ENCODE assay signal across 8 mouse cellular contexts in the genomic region with DNA sequence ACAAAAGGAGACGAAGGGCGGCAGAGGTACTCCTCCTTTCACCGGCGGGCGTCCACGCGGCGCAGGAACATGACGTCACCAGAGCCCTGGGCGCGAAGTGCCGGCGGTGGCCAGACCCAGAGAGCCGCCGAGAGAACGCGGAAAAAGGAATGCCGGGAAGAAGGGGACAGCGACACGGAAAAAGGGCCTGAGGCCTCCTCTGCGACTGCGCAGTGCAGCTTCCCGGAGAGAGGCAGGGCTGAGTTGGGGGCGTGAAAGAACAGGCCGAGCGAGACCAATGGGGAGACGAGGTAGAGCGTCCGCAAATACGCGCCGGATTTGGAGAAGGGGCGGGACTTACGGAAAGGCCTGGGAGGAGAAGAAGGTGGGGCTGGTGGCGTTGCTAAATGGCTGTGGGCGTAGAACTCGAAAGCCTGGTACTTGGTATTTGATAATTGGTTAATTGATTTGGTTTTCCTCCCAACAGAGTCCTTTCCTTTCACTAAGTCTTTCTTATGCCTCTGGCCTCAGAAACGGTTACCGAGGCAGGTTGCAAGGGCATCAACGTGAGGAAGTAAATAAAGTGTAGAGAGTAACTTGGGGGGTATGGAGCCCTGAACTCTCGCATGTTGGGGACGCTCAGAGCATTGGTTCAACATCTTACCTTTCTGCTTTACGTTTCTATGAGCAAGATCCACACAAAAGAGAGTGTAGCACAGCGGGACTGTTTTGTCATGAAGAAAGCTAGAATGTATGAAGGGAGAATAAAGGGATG. TPM values are rescaled to one million over a fixed set of nuclear protein-coding genes. Genes with fewer than 3 reads are reported as not detected.
DNase-seq lines count a peak whose midpoint lies in the region; ATAC-seq and TF ChIP-seq lines count a peak whose summit lies in the region.

Gene Mmgt1, minus strand, starts transcription at position 183 of the 754 bp plus-strand sequence.

- H3K9ac ChIP-seq in CH12.LX (ENCODE audit: insufficient read depth, low read depth), result peak within 1 kb of the TSS; percentile 87
- peak within 1 kb of the TSS; percentile 83 for H3K9ac ChIP-seq in forebrain, embryonic 11.5 days (ENCODE audit: low read length)
- H3K9ac ChIP-seq in heart, embryonic 16.5 days (ENCODE audit: low read length), result peak within 1 kb of the TSS; percentile 86
- peak within 1 kb of the TSS; percentile 80 for H3K9ac ChIP-seq in liver, embryonic 15.5 days
- peak within 1 kb of the TSS; percentile 67 for H3K9ac ChIP-seq in neural tube, embryonic 12.5 days

- TF ChIP-seq RAD21 in CH12.LX (IDR thresholded peaks at IDR 0.05; ENCODE audit: low read depth, low read length), result no peak

- peak within 1 kb of the TSS; percentile 74 for H3K4me2 ChIP-seq in CH12.LX (ENCODE audit: insufficient read depth, low read depth, poor library complexity, severe bottlenecking)
- H3K4me2 ChIP-seq in forebrain, embryonic 11.5 days (ENCODE audit: low read depth, low read length, severe bottlenecking), result peak within 1 kb of the TSS; percentile 51
- peak within 1 kb of the TSS; percentile 70 for H3K4me2 ChIP-seq in heart, embryonic 16.5 days (ENCODE audit: low read depth, low read length)
- peak within 1 kb of the TSS; percentile 64 for H3K4me2 ChIP-seq in liver, embryonic 15.5 days
- peak within 1 kb of the TSS; percentile 58 for H3K4me2 ChIP-seq in neural tube, embryonic 12.5 days (replicated peaks)

- peak; percentile 99 for ATAC-seq in forebrain, embryonic 11.5 days (replicated peaks; ENCODE audit: low FRiP score)
- ATAC-seq in heart, embryonic 16.5 days (replicated peaks; ENCODE audit: extremely low read depth, insufficient read depth, low FRiP score), result peak; percentile 98
- ATAC-seq in liver, embryonic 15.5 days (ENCODE audit: insufficient read depth), result peak; percentile 98
- ATAC-seq in neural tube, embryonic 12.5 days (ENCODE audit: low FRiP score, low read depth), result peak; percentile 97

- TF ChIP-seq EP300 in CH12.LX (IDR thresholded peaks at IDR 0.05; ENCODE audit: low read length), result no peak

- no peak within 1 kb of the TSS for H3K27ac ChIP-seq in CH12.LX (ENCODE audit: insufficient read depth, low read depth)
- H3K27ac ChIP-seq in forebrain, embryonic 11.5 days (ENCODE audit: low read depth, low read length), result 0 out of 2 replicates have a peak within 1 kb of the TSS, but pooled peaks have one; percentile 25
- H3K27ac ChIP-seq in heart, embryonic 16.5 days (ENCODE audit: low read length), result peak within 1 kb of the TSS; percentile 82
- peak within 1 kb of the TSS; percentile 81 for H3K27ac ChIP-seq in liver, embryonic 15.5 days (replicated peaks)
- H3K27ac ChIP-seq in neural tube, embryonic 12.5 days, result no peak within 1 kb of the TSS

- peak; percentile 92 for DNase-seq in CH12.LX (ENCODE audit: extremely low read depth)
- peak; percentile 84 for DNase-seq in c-Kit-positive CD71-positive TER-119-negative erythroid progenitor cells, embryonic 14.5 days (ENCODE audit: low read depth)
- peak; percentile 94 for DNase-seq in forebrain, embryonic 11.5 days (ENCODE audit: low spot score)
- DNase-seq in kidney, postnatal 36 days, result peak; percentile 92 to 95
- DNase-seq in telencephalon, adult 2 months (ENCODE audit: low read depth, low spot score), result peak; percentile 94

- TF ChIP-seq CTCF in CH12.LX (conservative IDR thresholded peaks at IDR 0.05 in 1 of 2, IDR thresholded peaks at IDR 0.05 in 1 of 2; ENCODE audit: low read depth in 2 of 2, low read length in 2 of 2), result no peak

- H3K4me1 ChIP-seq in CH12.LX (ENCODE audit: control insufficient read depth in 1 of 2, insufficient read depth in 2 of 2), result peaks cover 3 to 7% of the 10 kb centered on the region in 2 experiments; a peak in 3 of 4 replicates
- H3K4me1 ChIP-seq in forebrain, embryonic 11.5 days (replicated peaks; ENCODE audit: control insufficient read depth, insufficient read depth, low read length), result no peaks in the 10 kb centered on the region
- H3K4me1 ChIP-seq in heart, embryonic 16.5 days (ENCODE audit: control insufficient read depth, insufficient read depth, low read length), result no peaks in the 10 kb centered on the region; the same call in 1 of the 2 replicates
- peaks cover 17% of the 10 kb centered on the region for H3K4me1 ChIP-seq in liver, embryonic 15.5 days (replicated peaks)
- peaks cover 3% of the 10 kb centered on the region; the same call in 1 of the 2 replicates for H3K4me1 ChIP-seq in neural tube, embryonic 12.5 days

- WGBS in forebrain, embryonic 11.5 days, result 10% methylated on average over 44 of the region's 44 CpGs
- WGBS in heart, embryonic 16.5 days, result 15% methylated on average over 43 of the region's 44 CpGs
- 10% methylated on average over 44 of the region's 44 CpGs for WGBS in liver, embryonic 15.5 days (ENCODE audit: insufficient replicate concordance)
- WGBS in neural tube, embryonic 12.5 days, result 14% methylated on average over 41 of the region's 44 CpGs

- peak; percentile 54; the same call in 1 of the 2 replicates for TF ChIP-seq POLR2A in CH12.LX (IDR thresholded peaks at IDR 0.05; ENCODE audit: low read depth, low read length)

- H3K27me3 ChIP-seq in CH12.LX (replicated peaks), result no peaks in the 10 kb centered on the region
- H3K27me3 ChIP-seq in forebrain, embryonic 11.5 days (ENCODE audit: control insufficient read depth, insufficient read depth, low read length), result no peaks in the 10 kb centered on the region
- no peaks in the 10 kb centered on the region for H3K27me3 ChIP-seq in heart, embryonic 16.5 days (ENCODE audit: control insufficient read depth, insufficient read depth, low read length)
- no peaks in the 10 kb centered on the region for H3K27me3 ChIP-seq in liver, embryonic 15.5 days
- no peaks in the 10 kb centered on the region for H3K27me3 ChIP-seq in neural tube, embryonic 12.5 days (replicated peaks)

- no peaks in the 10 kb centered on the region for H3K9me3 ChIP-seq in CH12.LX (replicated peaks; ENCODE audit: low read length)
- H3K9me3 ChIP-seq in forebrain, embryonic 11.5 days (ENCODE audit: control insufficient read depth, low read length), result no peaks in the 10 kb centered on the region
- no peaks in the 10 kb centered on the region for H3K9me3 ChIP-seq in heart, embryonic 16.5 days (replicated peaks; ENCODE audit: control insufficient read depth, low read length)
- no peaks in the 10 kb centered on the region for H3K9me3 ChIP-seq in liver, embryonic 15.5 days (replicated peaks)
- H3K9me3 ChIP-seq in neural tube, embryonic 12.5 days, result no peaks in the 10 kb centered on the region

- peaks cover 10% of the 10 kb centered on the region for H3K79me2 ChIP-seq in CH12.LX (replicated peaks; ENCODE audit: control insufficient read depth, extremely low read depth, insufficient read depth, poor library complexity, severe bottlenecking)

- in situ Hi-C loops in CH12.LX (cut with MboI; ENCODE audit: low pct_ligation_motif_present, low pct_unique_long_range_greater_than_20kb, low sequenced_read_pairs), result no loop called here

- dilution Hi-C loops in CH12.LX (cut with MboI; ENCODE audit: extremely low pct_ligation_motif_present, extremely low pct_unique_long_range_greater_than_20kb, low sequenced_read_pairs), result no loop called here

- peak within 1 kb of the TSS; percentile 77 for H3K4me3 ChIP-seq in CH12.LX (replicated peaks in 1 of 3; ENCODE audit: low read depth in 2 of 3, low read length in 2 of 3, poor library complexity in 1 of 3)
- H3K4me3 ChIP-seq in forebrain, embryonic 11.5 days (ENCODE audit: low read depth, low read length), result peak within 1 kb of the TSS; percentile 61
- H3K4me3 ChIP-seq in heart, embryonic 16.5 days (ENCODE audit: low read length), result peak within 1 kb of the TSS; percentile 88
- H3K4me3 ChIP-seq in liver, embryonic 15.5 days (replicated peaks), result peak within 1 kb of the TSS; percentile 80
- peak within 1 kb of the TSS; percentile 58 for H3K4me3 ChIP-seq in neural tube, embryonic 12.5 days

- peaks cover 0 to 14% of the 10 kb centered on the region in 2 experiments for H3K36me3 ChIP-seq in CH12.LX (replicated peaks in 1 of 2; ENCODE audit: control insufficient read depth in 1 of 2, insufficient read depth in 1 of 2, low read length in 1 of 2)
- H3K36me3 ChIP-seq in forebrain, embryonic 11.5 days (ENCODE audit: control insufficient read depth, insufficient read depth, low read length), result no peaks in the 10 kb centered on the region
- no peaks in the 10 kb centered on the region for H3K36me3 ChIP-seq in heart, embryonic 16.5 days (ENCODE audit: control insufficient read depth, insufficient read depth)
- H3K36me3 ChIP-seq in liver, embryonic 15.5 days (replicated peaks), result no peaks in the 10 kb centered on the region
- H3K36me3 ChIP-seq in neural tube, embryonic 12.5 days, result no peaks in the 10 kb centered on the region

TF ChIP-seq in CH12.LX, 34 proteins besides CTCF, POLR2A, EP300 and RAD21 (continues in another document):
- TF ChIP-seq BHLHE40 (IDR thresholded peaks at IDR 0.05; ENCODE audit: low read depth, low read length) (no peak), ZC3H11A (IDR thresholded peaks at IDR 0.05; ENCODE audit: low read depth, low read length) (no peak), PAX5 (IDR thresholded peaks at IDR 0.05; ENCODE audit: low read length) (no peak), MAFK (IDR thresholded peaks at IDR 0.05; ENCODE audit: insufficient replicate concordance, low read length) (no peak), JUN (IDR thresholded peaks at IDR 0.05; ENCODE audit: insufficient read depth, low read depth, low read length) (no peak), CHD2 (IDR thresholded peaks at IDR 0.05; ENCODE audit: low read length) (0 out of 2 replicates have a peak, but pooled peaks have one; percentile 42), MXI1 (IDR thresholded peaks at IDR 0.05; ENCODE audit: low read depth, low read length) (no peak; the same call in 1 of the 2 replicates), ZNF384 (IDR thresholded peaks at IDR 0.05; ENCODE audit: low read depth, low read length) (no peak), MYC (IDR thresholded peaks at IDR 0.05; ENCODE audit: low read depth, low read length) (no peak), TBP (conservative IDR thresholded peaks at IDR 0.05; ENCODE audit: low read depth, low read length) (0 out of 2 replicates have a peak, but pooled peaks have one; percentile 28), USF2 (conservative IDR thresholded peaks at IDR 0.05; ENCODE audit: low read depth, low read length) (no peak), E2F4 (IDR thresholded peaks at IDR 0.05; ENCODE audit: insufficient replicate concordance, low read depth, low read length) (0 out of 2 replicates have a peak, but pooled peaks have one; percentile 29), SIN3A (IDR thresholded peaks at IDR 0.05; ENCODE audit: low read length) (peak; percentile 84), POLR2AphosphoS2 (IDR thresholded peaks at IDR 0.05; ENCODE audit: low read depth, low read length) (no peak)

RNA-seq across cellular contexts. Expression of gene Mmgt1, which starts in this region (rescaled TPM):
- 15.8 and 19.3 TPM in 2 replicates for total RNA-seq in CH12.LX (2012; rRNA removed)
- 37.8 and 40.7 TPM in 2 replicates for total RNA-seq in CH12.LX (2014; rRNA removed)
- polyA plus RNA-seq in CH12.LX (2012; ENCODE audit: insufficient read length, low read depth), result 16.5 and 17.0 TPM in 2 replicates
- polyA plus RNA-seq in forebrain, embryonic 11.5 days (2014; fragmentation: Nextera tagmentation; extraction: Ambion mirVana), result 50.5 and 55.1 TPM in 2 replicates
- 24.6 and 26.1 TPM in 2 replicates for polyA plus RNA-seq in heart, embryonic 16.5 days (2015; fragmentation: Nextera tagmentation; extraction: Ambion mirVana)
- 7.9 and 8.1 TPM in 2 replicates for polyA plus RNA-seq in liver, embryonic 15.5 days (2015; fragmentation: Nextera tagmentation; extraction: Ambion mirVana)
- polyA plus RNA-seq in neural tube, embryonic 12.5 days (2016; fragmentation: Nextera tagmentation; extraction: Ambion mirVana), result 49.7 and 52.9 TPM in 2 replicates

Comparison
In these comparisons a context has a peak if more than half of its experiments do, and no peak if none do; other contexts are left out.
1. H3K27ac ChIP-seq: peak in forebrain, embryonic 11.5 days (single experiment), heart, embryonic 16.5 days (single experiment) and liver, embryonic 15.5 days (single experiment); none in CH12.LX (single experiment) and neural tube, embryonic 12.5 days (single experiment).
2. Peak in every context shown above with its lines, with median percentiles within 50 percentile points of each other: DNase-seq, H3K4me2 ChIP-seq, H3K4me3 ChIP-seq, H3K9ac ChIP-seq and ATAC-seq.